Mouse (Mus musculus): ENCODE measurements around the gene 4931406P16Rik.

- TF ChIP-seq CTCF (IDR thresholded peaks at IDR 0.05; ENCODE audit: borderline replicate concordance, control insufficient read depth, extremely low read depth, insufficient read depth, low read length, poor library complexity), result no peak
- TF ChIP-seq POLR2A (IDR thresholded peaks at IDR 0.05; ENCODE audit: control insufficient read depth, extremely low read depth, insufficient read depth, low read length, poor library complexity), result no peak
These were observed 62.6 kb downstream of the 4931406P16Rik start, which contains the start of gene Gm6096 for GRCm38 (mm10) chr7:34250738-34251137.

Measured in thymus, adult 2 months (tissue).